Mouse (Mus musculus) spleen, adult 12 weeks (tissue): ENCODE measurements around the gene Gm13275.
"Not testable (repeated sequence)": the region's sequence is repeated elsewhere in the genome, so short reads cannot be mapped to it uniquely, and the experiment has no call there.

Experiments
- DNase-seq: peaks from one replicate; pipeline ENCODE4 v3.0.0; 2022; ENCODE audit warnings: low spot score

The Gm13275 gene

GRCm38 (mm10) chr4:88793936-88794675, at the start of gene Gm13275:
Gene Gm13275 (plus strand): TSS chr4:88794487.
- not testable (repeated sequence) for DNase-seq

- no peak for DNase-seq
Observed at GRCm38 (mm10) chr4:88749926-88750325, 44.4 kb upstream of the Gm13275 start.

GRCm38 (mm10) chr4:88754818-88755340, 39.4 kb upstream of the Gm13275 start, which contains the start of gene Gm13271:
Gene Gm13271 (plus strand): TSS chr4:88754868.
- DNase-seq: not testable (repeated sequence)

- not testable (repeated sequence) for DNase-seq
Observed at GRCm38 (mm10) chr4:88756581-88757513, 37.4 kb upstream of the Gm13275 start.

- not testable (repeated sequence) for DNase-seq
Observed at GRCm38 (mm10) chr4:88757628-88758031, 36.7 kb upstream of the Gm13275 start.

- not testable (repeated sequence) for DNase-seq
Observed at GRCm38 (mm10) chr4:88758751-88759150, 35.5 kb upstream of the Gm13275 start.

- DNase-seq: not testable (repeated sequence)
Observed at GRCm38 (mm10) chr4:88759610-88760268, 34.5 kb upstream of the Gm13275 start, which contains the start of gene Gm13283. Gene Gm13283 (plus strand): TSS chr4:88760119.

- not testable (repeated sequence) for DNase-seq
Observed at GRCm38 (mm10) chr4:88760431-88760830, 33.9 kb upstream of the Gm13275 start.

GRCm38 (mm10) chr4:88761776-88762175, 32.5 kb upstream of the Gm13275 start:
- not testable (repeated sequence) for DNase-seq

GRCm38 (mm10) chr4:88762341-88762740, 31.9 kb upstream of the Gm13275 start:
- not testable (repeated sequence) for DNase-seq

GRCm38 (mm10) chr4:88763384-88764018, 30.8 kb upstream of the Gm13275 start:
- not testable (repeated sequence) for DNase-seq

- DNase-seq: not testable (repeated sequence)
Observed at GRCm38 (mm10) chr4:88773534-88773933, 20.8 kb upstream of the Gm13275 start, which contains the start of gene Gm13290. Gene Gm13290 (plus strand): TSS chr4:88773834.

- DNase-seq: not testable (repeated sequence)
Observed at GRCm38 (mm10) chr4:88776622-88777021, 17.7 kb upstream of the Gm13275 start, which contains the start of gene Gm13289. Gene Gm13289 (plus strand): TSS chr4:88776922.

GRCm38 (mm10) chr4:88779550-88779949, 14.7 kb upstream of the Gm13275 start, which contains the start of gene Gm13272:
Gene Gm13272 (plus strand): TSS chr4:88779850.
- not testable (repeated sequence) for DNase-seq

- not testable (repeated sequence) for DNase-seq
Observed at GRCm38 (mm10) chr4:88780320-88780719, 14.0 kb upstream of the Gm13275 start.

GRCm38 (mm10) chr4:88781831-88782230, 12.5 kb upstream of the Gm13275 start, which contains the start of gene Ifnz:
Gene Ifnz (plus strand): TSS chr4:88782131.
- not testable (repeated sequence) for DNase-seq

- DNase-seq: not testable (repeated sequence)
Observed at GRCm38 (mm10) chr4:88782335-88782734, 12.0 kb upstream of the Gm13275 start.

- not testable (repeated sequence) for DNase-seq
Observed at GRCm38 (mm10) chr4:88785409-88785808, 8.9 kb upstream of the Gm13275 start, which contains the start of gene Gm13276. Gene Gm13276 (plus strand): TSS chr4:88785709.

GRCm38 (mm10) chr4:88788402-88788801, 5.9 kb upstream of the Gm13275 start, which contains the start of gene Gm13277:
Gene Gm13277 (plus strand): TSS chr4:88788632.
- not testable (repeated sequence) for DNase-seq

- not testable (repeated sequence) for DNase-seq
Observed at GRCm38 (mm10) chr4:88791250-88791649, 3.0 kb upstream of the Gm13275 start, which contains the start of gene Gm13278. Gene Gm13278 (plus strand): TSS chr4:88791550.
